Mouse (Mus musculus) large intestine, adult 2 months (tissue): Measurements from ENCODE around the gene Dctn3. TPM values are rescaled to one million over a fixed set of nuclear protein-coding genes. Genes with fewer than 3 reads are reported as not detected.
"Not testable (repeated sequence)": the region's sequence is repeated elsewhere in the genome, so short reads cannot be mapped to it uniquely, and the experiment has no call there.

Experiments
- DNase-seq: peaks from one replicate; pipeline ENCODE4 v3.0.0-alpha.2; 2012; ENCODE audit warnings: low read depth, low spot score
- WGBS: fragments of 180-500 bp; shearing (Covaris S2); methylation state at CpG from one replicate; pipeline ENCODE4 v1.1.7; 2018; 5-methylcytosine and 5-hydroxymethylcytosine counted together
- polyA plus RNA-seq: library from polyadenylated mRNA; depleted of rRNA; stranded (reverse); fragments of >200 nt; gene quantifications from 2 replicates; pipeline ENCODE4 v1.2.3, GENCODE M21; 2012

The Dctn3 gene
- polyA plus RNA-seq, 1 experiment = 59.3 TPM

- DNase-seq = no peak
- WGBS = 61% methylated on average over 19 of the region's 19 CpGs
These were observed 16.8 kb downstream of the Dctn3 start for GRCm38 (mm10) chr4:41705922-41706754.

DNA sequence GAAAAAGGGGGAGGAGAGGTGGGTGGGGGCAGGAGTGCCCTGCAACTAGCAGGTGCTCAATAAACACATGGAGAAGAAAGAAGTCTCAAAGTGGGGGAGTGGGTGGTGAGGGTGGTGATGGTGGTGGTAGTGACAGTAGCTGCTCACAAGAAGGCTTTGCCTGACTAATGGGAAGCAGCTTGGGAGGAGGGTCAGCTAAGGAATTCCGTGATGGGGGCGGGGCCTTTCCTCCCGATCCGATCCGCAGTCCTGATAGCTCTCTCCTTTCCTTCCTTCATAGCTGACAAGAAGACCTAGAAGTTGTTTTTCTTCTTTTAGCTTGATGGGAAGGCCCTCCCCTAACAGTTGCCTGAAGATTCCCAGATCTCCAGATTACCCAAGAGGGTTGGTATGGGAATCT is 18.3 kb downstream of the Dctn3 start:
- 12% methylated on average over 5 of the region's 5 CpGs for WGBS
- no peak for DNase-seq

DNA sequence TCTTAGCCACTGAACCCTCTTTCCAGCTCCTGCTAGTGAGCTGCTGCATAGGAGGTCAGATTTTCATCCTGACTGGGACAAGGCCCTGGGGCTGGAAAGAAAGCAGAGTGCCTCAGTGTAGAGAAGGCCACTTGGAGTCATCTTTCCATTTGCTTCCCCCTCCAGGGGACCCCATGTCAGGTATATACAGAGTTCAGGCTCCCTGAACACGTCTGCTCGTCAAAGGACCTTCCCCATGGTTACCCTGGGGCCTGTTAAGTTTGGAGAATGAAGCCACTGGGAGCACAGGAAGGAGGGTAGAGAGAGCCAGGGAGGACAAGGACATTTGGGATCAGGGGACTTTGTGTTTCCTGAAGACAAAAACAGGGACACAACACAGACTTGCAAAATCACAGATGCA is 20.7 kb downstream of the Dctn3 start:
- WGBS = 89% methylated on average over 2 of the region's 2 CpGs
- not testable (repeated sequence) for DNase-seq

- 89% methylated on average over 4 of the region's 8 CpGs for WGBS
- DNase-seq = not testable (repeated sequence)
These were observed 22.7 kb downstream of the Dctn3 start for GRCm38 (mm10) chr4:41700224-41700623.

DNA sequence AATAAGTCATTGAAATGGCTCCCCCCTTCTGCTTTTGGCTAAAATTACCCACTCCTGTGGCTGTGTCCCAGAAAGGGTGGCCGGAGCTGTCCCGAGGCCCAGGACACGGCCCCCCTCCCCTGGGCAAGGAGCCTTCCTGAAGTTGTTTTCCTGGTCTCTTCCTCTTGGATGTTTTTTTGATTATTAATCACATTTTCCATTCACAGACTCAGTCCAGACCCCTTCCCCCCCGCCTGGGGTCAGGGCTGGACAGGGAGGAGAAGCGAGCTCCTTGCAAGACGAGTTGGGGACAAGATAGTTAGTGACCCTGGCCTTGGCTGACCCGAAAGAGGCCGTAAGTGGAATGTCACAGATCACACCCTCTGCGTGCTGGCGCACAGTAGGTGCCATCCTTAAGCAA is 23.2 kb downstream of the Dctn3 start, which contains the start of gene Il11ra1:
TSS of gene Il11ra1 (plus strand) at position 207 of the 400 bp plus-strand sequence.
- not testable (repeated sequence) for DNase-seq
- 77% methylated on average over 10 of the region's 10 CpGs for WGBS

DNA sequence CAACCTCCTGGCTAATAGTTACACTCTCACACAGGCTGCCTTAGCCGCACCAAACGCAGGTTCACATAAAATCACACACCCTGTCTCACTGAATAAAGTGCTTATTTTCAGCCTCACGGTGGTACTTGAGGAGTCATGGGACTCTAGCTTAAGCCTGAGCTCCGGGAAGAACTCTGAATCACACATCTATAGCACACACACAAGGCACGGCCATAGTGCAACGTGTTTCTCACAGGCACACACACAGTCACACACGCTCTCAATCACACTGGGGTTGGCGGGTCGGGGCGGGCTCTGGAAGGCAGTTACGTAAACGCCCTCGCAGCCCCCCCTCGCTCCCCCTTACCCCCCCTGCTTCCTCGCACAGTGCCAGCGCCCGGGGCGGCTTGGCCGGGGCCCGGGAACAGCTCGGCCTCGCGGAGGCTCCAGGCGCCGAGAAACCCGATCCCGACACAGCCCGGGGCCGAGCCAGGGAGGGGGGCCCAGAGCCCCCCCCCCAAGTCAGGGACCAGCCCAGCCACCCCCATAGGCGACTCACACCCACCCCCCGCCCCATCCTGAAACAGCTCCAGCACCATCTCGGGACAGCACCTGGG is 24.5 kb downstream of the Dctn3 start:
- 15% methylated on average over 26 of the region's 32 CpGs for WGBS
- DNase-seq = not testable (repeated sequence)

GRCm38 (mm10) chr4:41696930-41697841 is 25.8 kb downstream of the Dctn3 start, which contains the start of gene Cntfr:
TSS of gene Cntfr (minus strand) at chr4:41697089.
- DNase-seq = not testable (repeated sequence)
- WGBS = 17% methylated on average over 36 of the region's 40 CpGs

DNA sequence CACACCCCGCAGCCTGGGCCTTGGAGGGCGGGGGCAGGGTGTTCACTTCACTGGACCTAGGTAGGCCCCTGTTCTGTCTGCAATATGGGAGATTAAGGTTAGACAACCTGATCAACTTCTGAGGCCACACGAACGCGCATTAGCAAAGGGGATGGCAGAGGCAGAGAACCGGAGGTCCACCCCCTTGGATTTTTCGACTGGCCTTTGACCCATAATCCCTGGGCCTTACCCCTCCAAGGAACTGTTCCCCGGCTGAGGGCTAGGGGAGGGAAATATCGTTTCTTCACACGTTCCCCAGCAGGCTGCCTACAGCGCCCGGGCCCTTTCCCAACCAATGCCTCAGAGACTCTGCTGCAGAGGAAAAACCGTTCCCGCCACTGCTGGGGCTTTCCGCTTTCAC is 26.5 kb downstream of the Dctn3 start:
- DNase-seq = not testable (repeated sequence)
- 29% methylated on average over 13 of the region's 15 CpGs for WGBS

- not testable (repeated sequence) for DNase-seq
- WGBS = 9% methylated on average over 20 of the region's 38 CpGs
These were observed 27.2 kb downstream of the Dctn3 start for GRCm38 (mm10) chr4:41695800-41696199.

DNA sequence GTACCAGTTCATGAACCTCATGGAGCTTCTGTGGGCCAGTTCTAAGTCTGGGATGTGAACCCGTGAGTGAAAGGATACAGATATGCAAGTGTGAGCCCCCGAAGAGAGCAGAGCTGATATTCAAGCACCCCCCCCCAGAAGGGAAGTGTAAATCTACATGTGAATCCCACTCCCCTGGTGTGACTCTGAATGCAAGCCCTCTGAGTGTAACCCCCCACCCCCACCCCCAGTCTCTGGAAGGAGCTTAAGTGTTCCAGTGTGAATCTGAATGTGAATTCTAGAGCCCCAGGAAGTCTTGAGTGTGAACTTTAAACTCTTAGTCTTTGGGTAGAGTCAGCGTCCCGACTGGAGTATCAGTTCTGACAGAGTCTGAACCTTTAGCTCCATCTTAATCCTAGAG is 29.5 kb downstream of the Dctn3 start:
- not testable (repeated sequence) for DNase-seq
- WGBS = 20% methylated on average over 4 of the region's 4 CpGs

- no CpG with 5 or more reads among the region's 4 CpGs for WGBS
- not testable (repeated sequence) for DNase-seq
These were observed 33.0 kb downstream of the Dctn3 start for GRCm38 (mm10) chr4:41690014-41690413.

DNA sequence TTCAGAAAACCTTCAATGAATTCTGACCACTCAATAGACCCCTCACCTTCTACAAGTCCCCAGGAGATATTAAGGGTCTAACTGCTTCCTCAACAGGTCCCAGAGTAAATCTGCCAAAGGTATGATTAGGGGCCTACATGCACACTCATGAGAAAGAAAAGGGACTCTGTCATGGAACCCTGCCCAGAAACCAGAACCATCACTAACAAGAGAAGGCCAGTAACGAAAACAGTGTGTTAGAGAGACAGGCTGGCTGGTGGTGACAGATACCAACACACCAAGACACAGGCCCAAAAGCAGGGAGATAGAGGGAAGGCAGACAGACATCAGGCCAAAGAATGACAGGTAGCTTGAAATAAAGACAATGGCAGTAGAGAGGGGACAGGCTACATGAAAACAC is 34.4 kb downstream of the Dctn3 start:
- not testable (repeated sequence) for DNase-seq
- 69% methylated on average over 1 of the region's 1 CpGs for WGBS

- WGBS = 49% methylated on average over 10 of the region's 10 CpGs
- not testable (repeated sequence) for DNase-seq
These were observed 37.0 kb downstream of the Dctn3 start for GRCm38 (mm10) chr4:41685882-41686492.

- DNase-seq = not testable (repeated sequence)
- WGBS = 4% methylated on average over 14 of the region's 14 CpGs
These were observed 38.0 kb downstream of the Dctn3 start for GRCm38 (mm10) chr4:41684931-41685453.

DNA sequence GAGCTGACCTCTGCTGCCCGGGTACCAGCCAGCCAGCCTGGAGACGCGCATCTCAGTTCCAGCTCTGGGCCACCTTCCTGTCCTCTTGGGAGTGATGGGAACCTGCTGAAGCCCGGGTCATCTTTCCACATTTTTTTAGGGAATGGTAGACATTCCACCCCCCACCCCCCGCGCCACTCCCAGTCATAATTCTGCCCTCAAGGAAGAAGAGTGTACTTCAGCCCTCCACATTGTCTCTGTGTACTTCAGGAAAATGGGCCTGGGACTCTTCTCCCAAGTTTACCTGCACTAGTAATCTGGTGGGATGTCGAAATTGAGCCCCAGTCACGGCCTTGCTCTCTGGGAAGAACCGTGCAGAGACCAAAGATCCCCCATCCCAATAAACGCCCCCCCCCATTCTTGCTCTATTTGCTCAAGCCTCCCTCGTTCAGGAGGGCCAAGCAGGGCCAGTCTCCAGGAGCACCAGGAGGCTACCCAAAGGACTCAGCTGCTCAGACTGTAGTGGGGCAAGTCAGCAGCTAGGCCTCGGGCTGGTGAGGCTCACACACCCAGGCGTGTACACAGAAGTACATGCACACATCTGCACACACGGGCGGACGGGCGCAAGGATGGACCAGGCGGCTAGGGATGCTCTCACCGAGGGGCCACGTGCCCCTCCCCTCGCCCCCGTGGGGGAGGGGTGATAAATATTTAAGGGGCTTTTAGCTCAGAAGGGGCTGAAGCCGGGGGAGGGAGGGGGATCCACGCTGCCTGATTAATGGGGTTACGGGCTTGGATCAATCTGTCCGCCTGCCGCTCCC is 38.6 kb downstream of the Dctn3 start:
- DNase-seq = not testable (repeated sequence)
- WGBS = 10% methylated on average over 27 of the region's 27 CpGs

- not testable (repeated sequence) for DNase-seq
- 0% methylated on average over 7 of the region's 27 CpGs for WGBS
These were observed 39.7 kb downstream of the Dctn3 start for GRCm38 (mm10) chr4:41683303-41683702.

- no peak for DNase-seq
- 29% methylated on average over 6 of the region's 6 CpGs for WGBS
These were observed 40.2 kb downstream of the Dctn3 start for GRCm38 (mm10) chr4:41682789-41683188.

DNA sequence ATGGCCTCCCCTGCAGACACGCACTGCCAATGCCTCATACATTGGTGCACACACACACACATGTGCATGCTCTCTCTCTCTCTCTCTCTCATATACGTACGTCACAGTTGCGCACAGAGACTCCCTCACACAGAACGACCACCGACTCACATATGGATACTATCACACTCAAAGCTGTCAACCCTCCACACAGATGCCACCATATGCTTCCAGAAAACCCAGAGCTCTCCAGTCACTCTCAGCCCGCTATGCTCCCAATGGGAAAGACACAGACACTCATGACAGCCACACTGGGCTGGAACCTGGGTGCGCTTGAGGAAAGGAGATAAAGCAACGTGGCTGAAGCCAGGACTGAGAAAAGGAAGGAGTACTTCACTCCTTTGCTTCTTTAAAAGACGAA is 41.0 kb downstream of the Dctn3 start:
- WGBS = 82% methylated on average over 10 of the region's 10 CpGs
- no peak for DNase-seq
